Mouse (Mus musculus): Measurements from ENCODE around the gene Hspa12a.

The Hspa12a gene

DNA sequence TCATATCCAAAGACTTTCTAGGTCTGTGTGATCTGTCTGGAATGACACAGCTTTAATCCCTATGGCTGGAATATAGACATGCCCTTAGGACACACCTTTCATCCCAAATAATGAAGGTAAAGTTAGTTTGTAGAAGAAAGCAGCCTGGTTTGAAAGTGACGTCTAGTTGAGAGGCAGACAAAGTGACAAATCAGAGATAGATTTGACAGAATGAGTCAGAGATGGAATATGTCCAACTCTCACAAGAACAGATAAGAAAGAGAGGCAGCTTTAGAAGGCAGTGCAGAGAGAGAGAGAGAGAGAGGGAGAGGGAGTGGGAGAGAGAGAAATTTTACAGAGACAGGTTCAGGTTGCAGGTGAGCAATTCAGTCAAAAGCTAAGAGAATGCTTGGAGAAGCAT is 119.1 kb downstream of the Hspa12a start:
- DNase-seq (ENCODE audit: low read depth, low spot score): no peak

GRCm38 (mm10) chr19:58823301-58823700 is 120.2 kb downstream of the Hspa12a start:
- no peak for DNase-seq (ENCODE audit: low read depth, low spot score)

DNA sequence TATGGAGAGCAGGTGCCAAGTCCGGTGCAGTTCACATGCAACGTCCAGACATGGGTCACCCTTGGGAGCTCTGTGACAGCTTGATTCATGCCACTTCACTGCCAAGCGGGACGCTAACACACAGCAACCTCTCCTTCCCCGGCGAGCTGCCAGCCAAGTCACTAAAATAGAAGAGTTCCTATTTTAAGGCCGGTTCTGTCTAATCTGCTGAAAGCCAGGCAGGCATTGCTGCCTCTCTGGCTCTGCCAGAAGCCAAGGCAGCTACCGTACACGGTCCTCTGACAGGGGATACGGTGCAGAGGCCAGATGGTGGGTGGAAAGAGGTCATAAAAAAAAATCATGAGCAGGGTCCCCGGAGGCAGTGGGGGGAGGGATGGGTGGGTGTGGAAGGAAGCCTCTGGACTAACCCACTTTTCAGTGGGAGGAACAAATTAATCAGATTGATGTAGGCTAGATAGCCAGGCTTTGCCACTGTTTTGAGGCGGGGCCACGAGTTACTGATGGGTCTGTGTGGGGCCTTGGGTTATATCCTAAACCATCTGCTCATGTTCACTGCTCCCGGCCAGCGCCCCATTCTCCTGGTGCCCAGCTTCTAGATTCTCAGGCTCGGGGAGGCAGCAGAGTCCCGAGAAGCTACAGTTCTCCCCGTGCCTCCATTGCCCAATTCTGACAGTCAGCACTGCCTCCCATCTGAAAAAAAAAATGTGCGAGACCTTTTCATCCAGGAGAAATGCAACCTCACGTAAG is 120.8 kb downstream of the Hspa12a start:
- DNase-seq (ENCODE audit: low read depth, low spot score): no peak

DNA sequence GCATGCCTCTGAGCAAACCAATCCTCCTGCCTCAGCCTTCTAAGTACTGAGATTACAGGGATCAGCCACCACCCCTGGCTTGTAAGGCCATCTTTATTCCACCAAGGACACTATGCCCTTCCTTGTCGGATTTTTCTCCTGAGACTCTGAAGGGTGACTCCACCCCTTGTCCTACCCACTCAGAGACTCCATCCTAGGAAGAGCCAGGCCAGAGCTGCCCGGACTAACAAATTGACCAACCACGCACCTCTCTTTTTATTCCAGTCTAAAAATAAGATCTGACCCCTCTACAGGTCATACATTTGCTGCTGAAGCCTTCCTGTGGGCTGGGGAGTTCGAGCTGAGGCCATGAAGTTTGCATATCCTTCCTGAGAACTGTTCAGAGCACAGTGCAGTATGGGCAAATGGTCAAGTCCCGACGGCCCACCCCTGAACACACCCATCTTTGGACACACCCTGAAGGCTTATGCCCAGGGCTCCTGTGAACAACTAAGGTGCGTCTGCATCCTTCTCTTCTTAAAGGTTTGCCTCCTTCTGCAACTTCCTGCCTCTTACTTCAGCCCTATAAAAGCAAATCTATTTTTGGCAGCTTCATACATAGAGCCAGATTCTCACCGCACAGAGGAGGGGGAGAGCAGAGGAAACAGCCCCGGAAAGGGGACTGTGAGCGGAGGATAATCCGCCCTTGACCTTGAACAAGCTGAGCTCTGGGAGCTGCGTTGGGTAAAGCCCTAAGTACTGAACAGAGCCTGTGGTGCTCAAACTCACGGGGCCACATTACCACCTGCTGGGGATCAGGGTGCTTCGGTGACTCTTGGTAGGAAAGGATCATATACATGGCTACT is 124.7 kb downstream of the Hspa12a start:
- DNase-seq (ENCODE audit: low read depth, low spot score): no peak

DNA sequence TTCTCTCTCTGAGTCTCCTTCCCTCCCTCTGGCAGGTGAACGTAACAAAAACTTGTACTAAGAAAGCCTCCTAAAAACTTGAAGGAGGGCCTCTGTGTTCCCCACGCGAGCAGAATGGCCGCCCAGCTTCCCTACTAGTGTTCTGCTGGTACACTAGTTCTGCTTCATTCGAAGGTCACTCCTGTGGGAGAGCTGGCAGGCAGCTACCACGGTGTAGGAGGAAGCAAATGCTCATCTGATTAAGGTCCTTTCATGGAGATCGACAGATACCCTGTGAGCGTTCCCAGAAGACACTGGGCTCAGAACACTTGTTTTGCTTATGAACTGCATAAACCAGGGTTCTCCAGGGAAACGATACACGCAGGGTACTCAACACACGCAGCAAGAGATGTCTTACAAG is 126.1 kb downstream of the Hspa12a start:
- DNase-seq (ENCODE audit: low read depth, low spot score): no peak

DNA sequence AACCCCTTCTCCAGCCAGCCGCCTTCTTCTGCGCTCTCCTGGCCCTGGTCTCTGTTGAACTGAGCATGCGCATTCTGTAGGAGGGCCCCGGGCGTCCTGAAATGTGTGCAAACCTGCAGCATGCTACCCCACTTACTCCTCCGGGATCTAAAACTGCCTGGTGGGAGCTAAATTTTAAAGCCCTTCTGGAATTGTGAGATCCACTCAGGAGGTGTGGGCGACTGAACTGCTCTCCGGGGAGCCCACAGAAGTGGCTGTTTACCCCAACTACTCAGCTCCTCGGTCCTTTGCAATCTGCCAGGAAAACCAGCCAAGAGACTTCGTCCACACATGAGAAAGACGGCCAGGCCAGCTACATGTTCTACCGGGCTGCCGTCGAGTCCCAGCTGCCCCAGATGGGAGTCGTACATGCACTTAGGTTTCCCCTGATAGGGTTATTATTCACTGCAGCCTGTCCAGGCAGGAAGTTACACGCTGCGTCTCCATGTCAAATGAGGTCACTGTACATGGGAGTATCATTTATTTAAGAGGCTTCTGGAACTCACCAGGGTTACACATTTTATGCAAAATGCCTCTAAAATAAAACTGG is 126.9 kb downstream of the Hspa12a start:
- no peak for DNase-seq (ENCODE audit: low read depth, low spot score)

GRCm38 (mm10) chr19:58815179-58815922 is 128.1 kb downstream of the Hspa12a start:
- DNase-seq (ENCODE audit: low read depth, low spot score): no peak

- DNase-seq (ENCODE audit: low read depth, low spot score): no peak
These were observed 132.9 kb downstream of the Hspa12a start for GRCm38 (mm10) chr19:58810536-58810935.

DNA sequence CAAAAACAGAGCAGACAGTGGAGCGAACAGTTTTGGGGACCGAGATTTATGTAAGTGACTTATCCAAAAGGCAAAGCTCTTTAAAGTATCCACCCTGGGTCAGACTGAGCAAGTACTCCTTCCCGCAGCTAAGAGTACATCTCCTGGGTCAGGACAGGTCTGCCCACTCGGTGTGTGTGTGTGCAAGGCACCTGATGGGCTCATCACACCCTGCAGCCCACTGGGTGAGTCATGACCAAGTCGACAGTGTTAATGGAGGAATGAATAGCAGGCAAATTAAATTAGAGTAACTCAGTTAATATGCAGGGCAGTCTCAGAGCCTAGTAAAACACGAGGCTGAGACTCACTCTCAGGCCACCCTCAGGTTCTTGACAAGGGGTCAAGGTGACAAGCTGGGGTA is 134.6 kb downstream of the Hspa12a start:
- no peak for DNase-seq (ENCODE audit: low read depth, low spot score)

GRCm38 (mm10) chr19:58806364-58806763 is 137.1 kb downstream of the Hspa12a start:
- no peak for DNase-seq (ENCODE audit: low read depth, low spot score)

DNA sequence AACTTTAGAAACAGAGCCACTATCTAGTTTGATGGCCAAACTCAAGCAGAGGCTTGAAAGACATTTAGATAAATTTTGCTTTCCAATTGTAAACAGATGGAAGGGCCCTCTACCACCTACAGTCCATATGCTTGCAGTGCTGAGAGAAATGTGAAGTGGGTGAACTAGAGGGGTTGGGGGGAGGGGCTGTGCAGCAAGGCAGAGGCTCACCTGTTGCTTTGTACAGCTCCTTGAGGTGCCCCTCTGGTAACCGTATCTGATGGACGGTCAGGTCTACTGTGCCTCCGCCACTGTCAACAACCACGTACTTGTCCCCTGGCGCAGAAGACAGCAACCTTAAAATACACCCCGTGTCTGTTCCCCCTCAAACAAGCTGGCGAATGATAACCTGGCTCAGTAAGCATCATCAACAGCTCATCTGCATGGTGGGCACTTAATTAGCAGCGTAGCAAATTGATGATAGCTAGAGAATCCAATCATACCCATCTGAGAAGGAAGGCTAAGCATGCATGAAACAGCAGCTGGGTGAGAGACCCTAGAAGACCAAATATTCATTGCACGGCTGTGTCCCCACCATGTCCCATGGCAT is 138.2 kb downstream of the Hspa12a start:
- no peak for DNase-seq (ENCODE audit: low read depth, low spot score)

GRCm38 (mm10) chr19:58795114-58795669 is 148.3 kb downstream of the Hspa12a start:
- DNase-seq (ENCODE audit: low read depth, low spot score): no peak

GRCm38 (mm10) chr19:58794284-58794683 is 149.2 kb downstream of the Hspa12a start, which contains the start of gene 1700019N19Rik:
1700019N19Rik (minus strand) TSS chr19:58794461.
- DNase-seq (ENCODE audit: low read depth, low spot score): no peak

DNA sequence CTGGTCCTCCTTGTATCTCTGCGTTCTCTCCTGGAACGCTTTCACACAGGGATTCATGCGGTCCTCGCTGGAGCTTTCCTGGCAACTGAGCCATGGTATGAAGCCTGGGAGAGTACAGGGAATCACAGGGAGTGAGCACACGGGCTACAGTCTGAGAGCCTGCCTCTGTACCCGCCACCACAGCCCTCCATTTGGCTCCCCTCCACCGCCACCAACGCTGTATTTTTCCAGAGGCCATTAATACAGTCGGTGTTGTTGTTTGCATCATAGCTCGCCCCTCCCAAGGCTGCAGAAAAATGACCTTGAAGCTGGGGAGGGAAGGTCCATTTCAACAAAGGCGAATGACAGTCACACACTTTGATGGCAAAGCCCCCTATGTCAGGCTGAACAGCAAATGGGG is 154.3 kb downstream of the Hspa12a start:
- no peak for DNase-seq (ENCODE audit: low read depth, low spot score)

- DNase-seq (ENCODE audit: low read depth, low spot score): no peak
These were observed 159.5 kb downstream of the Hspa12a start for GRCm38 (mm10) chr19:58783938-58784337.

DNA sequence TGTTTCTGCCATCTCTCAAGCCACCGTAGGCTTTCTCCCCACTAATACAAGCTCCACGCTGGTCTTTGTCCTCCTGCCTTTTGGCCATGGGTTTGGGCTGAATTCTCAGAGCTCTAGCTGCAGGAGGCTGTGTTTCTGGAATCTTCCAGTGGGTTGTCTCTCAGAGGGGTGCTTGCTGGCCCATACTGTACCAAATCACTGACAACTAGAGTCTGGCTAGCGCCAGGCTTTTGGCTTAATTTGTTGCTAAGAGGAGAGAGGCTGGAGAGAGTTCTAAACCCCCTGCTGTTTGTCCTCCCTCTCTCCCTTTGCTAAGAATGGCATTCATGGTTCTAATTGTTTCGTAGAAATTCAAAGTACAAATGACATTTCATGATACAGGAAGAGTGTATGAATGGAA is 161.9 kb downstream of the Hspa12a start:
- DNase-seq (ENCODE audit: low read depth, low spot score): no peak

GRCm38 (mm10) chr19:58776461-58776860 is 167.0 kb downstream of the Hspa12a start:
- no peak for DNase-seq (ENCODE audit: low read depth, low spot score)

- no peak for DNase-seq (ENCODE audit: low read depth, low spot score)
These were observed 176.1 kb downstream of the Hspa12a start for GRCm38 (mm10) chr19:58767329-58767728.

DNA sequence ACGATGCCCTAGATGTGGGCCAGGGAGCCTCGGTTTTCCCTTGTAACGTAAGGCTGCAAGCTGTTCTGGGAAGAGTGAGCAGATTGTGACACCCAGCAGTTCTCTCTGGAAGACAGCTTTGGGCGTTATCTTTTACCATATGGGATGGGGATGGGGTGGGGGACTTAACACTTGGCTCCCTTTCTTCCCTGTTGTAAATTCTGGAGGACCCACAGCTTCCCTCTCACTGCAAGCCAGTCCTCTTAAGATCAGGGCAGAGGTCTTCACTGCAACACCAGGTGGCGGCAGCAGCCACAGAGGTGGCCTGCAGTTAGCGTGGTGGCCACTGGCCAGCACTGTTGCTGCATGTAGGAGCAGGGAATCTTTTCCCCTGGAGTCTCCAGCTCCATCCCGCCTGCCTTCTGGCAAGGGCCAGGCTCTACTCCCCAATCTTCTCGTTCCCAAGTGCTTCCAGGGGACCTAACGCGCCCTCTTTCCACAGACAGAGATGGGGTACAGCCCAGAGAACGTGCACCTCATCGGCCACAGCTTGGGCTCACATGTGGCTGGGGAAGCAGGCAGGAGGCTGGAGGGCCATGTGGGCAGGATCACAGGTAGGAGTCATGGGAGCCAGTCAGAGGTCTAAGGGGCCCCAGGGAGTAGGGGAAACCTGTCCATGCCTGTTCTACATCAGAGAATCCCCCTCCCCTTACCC is 180.5 kb downstream of the Hspa12a start:
- DNase-seq (ENCODE audit: low read depth, low spot score): no peak

DNA sequence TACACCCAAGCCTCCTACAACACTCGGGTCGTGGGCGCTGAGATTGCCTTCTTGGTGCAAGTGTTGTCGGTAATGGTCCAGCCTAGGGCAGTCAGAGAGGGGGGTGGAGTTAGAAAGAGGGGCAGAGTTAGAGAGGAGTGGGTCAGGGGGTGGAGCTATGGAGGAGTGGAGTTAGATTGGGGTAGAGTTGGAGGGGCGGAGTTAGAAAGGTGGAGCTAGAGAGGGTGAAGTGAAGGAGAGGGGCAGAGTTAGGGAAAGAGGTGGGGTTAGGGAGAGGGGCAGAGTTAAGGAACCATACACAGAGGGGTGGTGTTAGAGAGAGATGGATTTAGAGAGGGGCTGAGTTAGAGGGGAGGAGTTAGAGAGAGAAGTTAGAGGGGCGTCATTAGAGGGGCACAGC is 181.1 kb downstream of the Hspa12a start:
- no peak for DNase-seq (ENCODE audit: low read depth, low spot score)

Measured in c-Kit-negative CD71-positive TER-119-positive erythroid progenitor cells, embryonic 14.5 days (primary cell).